Mouse (Mus musculus): ENCODE measurements around the gene Tamm41. TPM values are rescaled to one million over a fixed set of nuclear protein-coding genes. Genes with fewer than 3 reads are reported as not detected.

Gene Tamm41
- total RNA-seq (2023): 10 to 100 TPM in 1 of 2 experiments, 1 to 10 TPM in 1; 7.4 to 10.4 TPM

GRCm38 (mm10) chr6:115037103-115038094, at the start of gene Tamm41:
Gene Tamm41, minus strand, starts transcription at chr6:115037876.

GRCm38 (mm10) chr6:114969213-114970120, 68.2 kb downstream of the Tamm41 start, which contains the start of gene Vgll4:
Gene Vgll4, minus strand, starts transcription at chr6:114969994.

Other genes with a start within 250 kb of the Tamm41 start
- 10 to 100 TPM; 36.0 to 39.0 TPM for gene Vgll4, start 67.9 kb downstream of the Tamm41 start, total RNA-seq (2023)
- gene Syn2, start 97.0 kb upstream of the Tamm41 start, total RNA-seq (2023): not detected
- not detected for gene Gm17482, start 189.5 kb upstream of the Tamm41 start, total RNA-seq (2023)
- gene Timp4, start 214.3 kb upstream of the Tamm41 start, total RNA-seq (2023): not detected